Mouse (Mus musculus): ENCODE results near the gene Ndrg3. TPM values are rescaled to one million over a fixed set of nuclear protein-coding genes. Genes with fewer than 3 reads are reported as not detected.

Gene Ndrg3
- total and polyA plus RNA-seq, 3 experiments = 16.6 to 27.5 (median 21.8) TPM

GRCm38 (mm10) chr2:156933426-156933825, 58.4 kb downstream of the Ndrg3 start:
- H3K36me3 ChIP-seq (replicated peaks in 1 of 2; ENCODE audit: control insufficient read depth in 1 of 2, insufficient read depth in 1 of 2, low read length in 1 of 2) = peaks cover 11 to 56% of the 10 kb centered on the region in 2 experiments
- H3K27ac ChIP-seq (ENCODE audit: insufficient read depth, low read depth) = no peak overlapping the region
- DNase-seq (ENCODE audit: extremely low read depth) = no peak
- dilution Hi-C loops (cut with MboI; ENCODE audit: extremely low pct_ligation_motif_present, extremely low pct_unique_long_range_greater_than_20kb, low sequenced_read_pairs) (no loop called here), in situ Hi-C loops (cut with MboI; ENCODE audit: low pct_ligation_motif_present, low pct_unique_long_range_greater_than_20kb, low sequenced_read_pairs) (no loop called here)
- H3K4me3 ChIP-seq (replicated peaks in 1 of 3; ENCODE audit: low read depth in 2 of 3, low read length in 2 of 3, poor library complexity in 1 of 3) = no peak overlapping the region
- no peaks in the 10 kb centered on the region for H3K27me3 ChIP-seq (replicated peaks)
- no peaks in the 10 kb centered on the region for H3K9me3 ChIP-seq (replicated peaks; ENCODE audit: low read length)
- H3K79me2 ChIP-seq (replicated peaks; ENCODE audit: control insufficient read depth, extremely low read depth, insufficient read depth, poor library complexity, severe bottlenecking) = no peaks in the 10 kb centered on the region
- H3K4me2 ChIP-seq (ENCODE audit: insufficient read depth, low read depth, poor library complexity, severe bottlenecking) = no peak overlapping the region
- H3K9ac ChIP-seq (ENCODE audit: insufficient read depth, low read depth) = no peak overlapping the region
- H3K4me1 ChIP-seq (ENCODE audit: control insufficient read depth in 1 of 2, insufficient read depth in 2 of 2) = no peaks in the 10 kb centered on the region
- TF ChIP-seq TBP (conservative IDR thresholded peaks at IDR 0.05; ENCODE audit: low read depth, low read length) (no peak), E2F4 (IDR thresholded peaks at IDR 0.05; ENCODE audit: insufficient replicate concordance, low read depth, low read length) (no peak), ETS1 (conservative IDR thresholded peaks at IDR 0.05; ENCODE audit: low read depth, low read length) (no peak), CHD1 (IDR thresholded peaks at IDR 0.05; ENCODE audit: low read depth, low read length) (no peak), TCF12 (IDR thresholded peaks at IDR 0.05; ENCODE audit: low read depth, low read length) (no peak)

GRCm38 (mm10) chr2:156931421-156931820, 60.4 kb downstream of the Ndrg3 start:
- no peak for DNase-seq (ENCODE audit: extremely low read depth)

GRCm38 (mm10) chr2:156930549-156930948, 61.3 kb downstream of the Ndrg3 start:
- dilution Hi-C loops (cut with MboI; ENCODE audit: extremely low pct_ligation_motif_present, extremely low pct_unique_long_range_greater_than_20kb, low sequenced_read_pairs) = no loop called here
- Histone ChIP-seq H3K9ac (ENCODE audit: insufficient read depth, low read depth) (no peak overlapping the region), H3K4me1 (ENCODE audit: control insufficient read depth in 1 of 2, insufficient read depth in 2 of 2) (no peaks in the 10 kb centered on the region), H3K27ac (ENCODE audit: insufficient read depth, low read depth) (no peak overlapping the region), H3K4me3 (replicated peaks in 1 of 3; ENCODE audit: low read depth in 2 of 3, low read length in 2 of 3, poor library complexity in 1 of 3) (no peak overlapping the region), H3K79me2 (replicated peaks; ENCODE audit: control insufficient read depth, extremely low read depth, insufficient read depth, poor library complexity, severe bottlenecking) (no peaks in the 10 kb centered on the region), H3K36me3 (replicated peaks in 1 of 2; ENCODE audit: control insufficient read depth in 1 of 2, insufficient read depth in 1 of 2, low read length in 1 of 2) (peaks cover 6 to 54% of the 10 kb centered on the region in 2 experiments), H3K9me3 (replicated peaks; ENCODE audit: low read length) (no peaks in the 10 kb centered on the region), H3K4me2 (ENCODE audit: insufficient read depth, low read depth, poor library complexity, severe bottlenecking) (no peak overlapping the region), H3K27me3 (replicated peaks) (no peaks in the 10 kb centered on the region)
- TF ChIP-seq E2F4 (IDR thresholded peaks at IDR 0.05; ENCODE audit: insufficient replicate concordance, low read depth, low read length) = no peak
- no peak for TF ChIP-seq MEF2A (IDR thresholded peaks at IDR 0.05; ENCODE audit: borderline replicate concordance, low read depth, low read length)
- TF ChIP-seq ELF1 (IDR thresholded peaks at IDR 0.05; ENCODE audit: low read depth, low read length) = no peak
- TF ChIP-seq KAT2A (IDR thresholded peaks at IDR 0.05; ENCODE audit: insufficient replicate concordance, low read length) = no peak
- TF ChIP-seq POLR2A (IDR thresholded peaks at IDR 0.05; ENCODE audit: low read depth, low read length) = no peak
- no peak for TF ChIP-seq MAZ (IDR thresholded peaks at IDR 0.05; ENCODE audit: low read depth, low read length)
- TF ChIP-seq ETS1 (conservative IDR thresholded peaks at IDR 0.05; ENCODE audit: low read depth, low read length) = no peak
- TF ChIP-seq CHD2 (IDR thresholded peaks at IDR 0.05; ENCODE audit: low read length) = no peak
- no peak for TF ChIP-seq MXI1 (IDR thresholded peaks at IDR 0.05; ENCODE audit: low read depth, low read length)
- TF ChIP-seq RAD21 (IDR thresholded peaks at IDR 0.05; ENCODE audit: low read depth, low read length) = no peak
- in situ Hi-C loops (cut with MboI; ENCODE audit: low pct_ligation_motif_present, low pct_unique_long_range_greater_than_20kb, low sequenced_read_pairs) = no loop called here
- no peak for DNase-seq (ENCODE audit: extremely low read depth)

More at GRCm38 (mm10) chr2:156931421-156931820, 60.4 kb downstream of the Ndrg3 start:
- no peak overlapping the region for H3K9ac ChIP-seq (ENCODE audit: insufficient read depth, low read depth)
- H3K27ac ChIP-seq (ENCODE audit: insufficient read depth, low read depth) = no peak overlapping the region
- TF ChIP-seq PAX5 (IDR thresholded peaks at IDR 0.05; ENCODE audit: low read length) = no peak
- TF ChIP-seq NRF1 (IDR thresholded peaks at IDR 0.05; ENCODE audit: low read depth, low read length) = no peak
- no peak for TF ChIP-seq JUN (IDR thresholded peaks at IDR 0.05; ENCODE audit: insufficient read depth, low read depth, low read length)
- no peak for TF ChIP-seq MAZ (IDR thresholded peaks at IDR 0.05; ENCODE audit: low read depth, low read length)
- TF ChIP-seq CHD1 (IDR thresholded peaks at IDR 0.05; ENCODE audit: low read depth, low read length) = no peak
- no peak for TF ChIP-seq HCFC1 (IDR thresholded peaks at IDR 0.05; ENCODE audit: low read depth, low read length)
- TF ChIP-seq JUND (conservative IDR thresholded peaks at IDR 0.05; ENCODE audit: low read depth, low read length) = no peak
- no peak for TF ChIP-seq USF1 (IDR thresholded peaks at IDR 0.05; ENCODE audit: low read depth, low read length)
- TF ChIP-seq TBP (conservative IDR thresholded peaks at IDR 0.05; ENCODE audit: low read depth, low read length) = no peak
- no peak for TF ChIP-seq IRF4 (IDR thresholded peaks at IDR 0.05; ENCODE audit: low read depth, low read length)
- TF ChIP-seq MAFK (IDR thresholded peaks at IDR 0.05; ENCODE audit: insufficient replicate concordance, low read length) = no peak
- TF ChIP-seq POLR2A (IDR thresholded peaks at IDR 0.05; ENCODE audit: low read depth, low read length) = no peak
- no peaks in the 10 kb centered on the region for H3K27me3 ChIP-seq (replicated peaks)
- H3K4me3 ChIP-seq (replicated peaks in 1 of 3; ENCODE audit: low read depth in 2 of 3, low read length in 2 of 3, poor library complexity in 1 of 3) = no peak overlapping the region
- H3K36me3 ChIP-seq (replicated peaks in 1 of 2; ENCODE audit: control insufficient read depth in 1 of 2, insufficient read depth in 1 of 2, low read length in 1 of 2) = peaks cover 10 to 56% of the 10 kb centered on the region in 2 experiments
- no peaks in the 10 kb centered on the region for H3K4me1 ChIP-seq (ENCODE audit: control insufficient read depth in 1 of 2, insufficient read depth in 2 of 2)
- dilution Hi-C loops (cut with MboI; ENCODE audit: extremely low pct_ligation_motif_present, extremely low pct_unique_long_range_greater_than_20kb, low sequenced_read_pairs) = no loop called here
- H3K4me2 ChIP-seq (ENCODE audit: insufficient read depth, low read depth, poor library complexity, severe bottlenecking) = no peak overlapping the region
- no peaks in the 10 kb centered on the region for H3K9me3 ChIP-seq (replicated peaks; ENCODE audit: low read length)
- no peaks in the 10 kb centered on the region for H3K79me2 ChIP-seq (replicated peaks; ENCODE audit: control insufficient read depth, extremely low read depth, insufficient read depth, poor library complexity, severe bottlenecking)
- in situ Hi-C loops (cut with MboI; ENCODE audit: low pct_ligation_motif_present, low pct_unique_long_range_greater_than_20kb, low sequenced_read_pairs) = no loop called here
